Mouse (Mus musculus) liver, adult 2 months (tissue): ENCODE data around the gene Frem2.

Experiments used
- CTCF ChIP-seq: fragments of 200-500 bp; IDR thresholded peaks from 2 replicates; pipeline ENCODE4 v1.5.1; 2011; ENCODE audit warnings: low read depth, low read length, control low read depth
- POLR2A ChIP-seq: fragments of 200-500 bp; IDR thresholded peaks from 2 replicates; pipeline ENCODE4 v1.6.1; 2011; ENCODE audit warnings: low read length, control low read depth; ENCODE audit not compliant: insufficient read depth; ENCODE audit errors: extremely low read depth

GRCm38 (mm10) chr3:53486561-53486960 is 170.6 kb downstream of the Frem2 start:
- TF ChIP-seq CTCF, result no peak
- no peak for TF ChIP-seq POLR2A
